Mouse (Mus musculus) heart, embryonic 13.5 days (tissue): ENCODE measurements at regions not wholly inside any gene's neighbourhood (a gene's known extent, or its start where the extent isn't known, plus 50 kb on each side); places are given as distances from the start of the nearest gene placed in this dataset.

Source experiments
- ATAC-seq: fragments of 200-750 bp; cut with Nextera tagmentation; 2 replicates; pipeline ENCODE4 v1.8.0; 2017; ENCODE audit warnings: moderate TSS enrichment; ENCODE audit not compliant: insufficient number of reproducible peaks, low FRiP score, low TSS enrichment; ENCODE audit errors: extremely low read depth
- H3K27ac ChIP-seq: fragments of 300-500 bp; sonication (generic); replicated peaks from 2 replicates; pipeline ENCODE4 v1.5.1; 2015; ENCODE audit warnings: moderate library complexity, mild to moderate bottlenecking, inconsistent platforms
- H3K27me3 ChIP-seq: fragments of 300-500 bp; sonication (generic); replicated peaks from 2 replicates; pipeline ENCODE4 v1.6.1; 2015; ENCODE audit warnings: mild to moderate bottlenecking, inconsistent platforms
- H3K36me3 ChIP-seq: fragments of 300-500 bp; sonication (generic); 2 replicates; pipeline ENCODE4 v1.6.1; 2015; ENCODE audit warnings: mild to moderate bottlenecking, inconsistent platforms
- H3K4me1 ChIP-seq: fragments of 300-500 bp; sonication (generic); 2 replicates; pipeline ENCODE4 v1.6.1; 2015; ENCODE audit warnings: inconsistent platforms
- H3K4me2 ChIP-seq: fragments of 300-500 bp; sonication (generic); 2 replicates; pipeline ENCODE4 v1.6.1; 2015; ENCODE audit warnings: inconsistent platforms, mild to moderate bottlenecking, moderate library complexity
- H3K4me3 ChIP-seq: fragments of 300-500 bp; sonication (generic); 2 replicates; pipeline ENCODE4 v1.5.1; 2015; ENCODE audit warnings: moderate library complexity, mild to moderate bottlenecking, inconsistent platforms
- H3K9ac ChIP-seq: fragments of 300-500 bp; sonication (generic); 2 replicates; pipeline ENCODE4 v1.6.1; 2015; ENCODE audit warnings: inconsistent platforms, mild to moderate bottlenecking, moderate library complexity
- H3K9me3 ChIP-seq: fragments of 300-500 bp; sonication (generic); 2 replicates; pipeline ENCODE4 v1.6.1; 2016; ENCODE audit warnings: inconsistent platforms
- WGBS: fragments of 180-500 bp; shearing (Covaris S2); methylation state at CpG from one replicate; pipeline ENCODE4 v1.1.7; 2015; ENCODE audit warnings: mixed read lengths; 5-methylcytosine and 5-hydroxymethylcytosine counted together

GRCm38 (mm10) chr2:139179641-139180040 lies 314.1 kb upstream of the Sptlc3 start:
- no peaks in the 10 kb centered on the region for H3K36me3 ChIP-seq
- no peak overlapping the region for H3K27ac ChIP-seq
- WGBS: 61% methylated on average over 2 of the region's 2 CpGs
- no peaks in the 10 kb centered on the region for H3K4me1 ChIP-seq
- H3K27me3 ChIP-seq: no peaks in the 10 kb centered on the region
- H3K4me2 ChIP-seq: no peak overlapping the region
- H3K9me3 ChIP-seq: no peaks in the 10 kb centered on the region
- ATAC-seq: no peak
- H3K4me3 ChIP-seq: no peak overlapping the region
- no peak overlapping the region for H3K9ac ChIP-seq

GRCm38 (mm10) chr2:139198281-139198680 lies 295.4 kb upstream of the Sptlc3 start:
- Histone ChIP-seq H3K4me2 (no peak overlapping the region), H3K9me3 (no peaks in the 10 kb centered on the region; the same call in 1 of the 2 replicates), H3K4me1 (no peaks in the 10 kb centered on the region), H3K9ac (no peak overlapping the region), H3K4me3 (no peak overlapping the region), H3K27ac (no peak overlapping the region), H3K27me3 (no peaks in the 10 kb centered on the region), H3K36me3 (no peaks in the 10 kb centered on the region)
- WGBS: 58% methylated on average over 2 of the region's 2 CpGs
- ATAC-seq: no peak

- WGBS: 34% methylated on average over 1 of the region's 1 CpGs
- H3K27ac ChIP-seq: no peak overlapping the region
- no peak overlapping the region for H3K9ac ChIP-seq
- H3K4me3 ChIP-seq: no peak overlapping the region
- H3K27me3 ChIP-seq: no peaks in the 10 kb centered on the region
- no peaks in the 10 kb centered on the region for H3K9me3 ChIP-seq
- no peaks in the 10 kb centered on the region for H3K36me3 ChIP-seq
- no peak for ATAC-seq
- no peak overlapping the region for H3K4me2 ChIP-seq
- no peaks in the 10 kb centered on the region for H3K4me1 ChIP-seq
Measured at GRCm38 (mm10) chr2:139207649-139208048, 286.1 kb upstream of the Sptlc3 start.

- 39% methylated on average over 9 of the region's 9 CpGs for WGBS
- H3K9me3 ChIP-seq: no peaks in the 10 kb centered on the region
- no peaks in the 10 kb centered on the region for H3K4me1 ChIP-seq
- H3K27me3 ChIP-seq: no peaks in the 10 kb centered on the region
- H3K27ac ChIP-seq: no peak overlapping the region
- no peak for ATAC-seq
- H3K4me2 ChIP-seq: peak overlapping the region; percentile 32
- H3K9ac ChIP-seq: no peak overlapping the region
- no peaks in the 10 kb centered on the region for H3K36me3 ChIP-seq
- H3K4me3 ChIP-seq: no peak overlapping the region
Measured at GRCm38 (mm10) chr2:139220757-139221400, 272.8 kb upstream of the Sptlc3 start.

- no peak overlapping the region for H3K9ac ChIP-seq
- no peak overlapping the region for H3K27ac ChIP-seq
- no peak overlapping the region for H3K4me3 ChIP-seq
- no peak overlapping the region for H3K4me2 ChIP-seq
- ATAC-seq: no peak
- H3K4me1 ChIP-seq: no peaks in the 10 kb centered on the region
- no peaks in the 10 kb centered on the region for H3K36me3 ChIP-seq
- no peaks in the 10 kb centered on the region for H3K9me3 ChIP-seq
- H3K27me3 ChIP-seq: no peaks in the 10 kb centered on the region
- WGBS: 59% methylated on average over 3 of the region's 3 CpGs
Measured at GRCm38 (mm10) chr2:139230453-139230852, 263.3 kb upstream of the Sptlc3 start.

GRCm38 (mm10) chr2:139250138-139250537 lies 243.6 kb upstream of the Sptlc3 start:
- no peaks in the 10 kb centered on the region for H3K4me1 ChIP-seq

GRCm38 (mm10) chr2:139267119-139267518 lies 226.6 kb upstream of the Sptlc3 start:
- WGBS: 73% methylated on average over 2 of the region's 2 CpGs
- Histone ChIP-seq H3K4me2 (no peak overlapping the region), H3K4me3 (no peak overlapping the region), H3K27me3 (no peaks in the 10 kb centered on the region), H3K9ac (no peak overlapping the region), H3K4me1 (no peaks in the 10 kb centered on the region), H3K36me3 (no peaks in the 10 kb centered on the region), H3K27ac (no peak overlapping the region), H3K9me3 (no peaks in the 10 kb centered on the region)
- no peak for ATAC-seq

More at GRCm38 (mm10) chr2:139250138-139250537, 243.6 kb upstream of the Sptlc3 start:
- no peaks in the 10 kb centered on the region for H3K9me3 ChIP-seq
- H3K4me2 ChIP-seq: no peak overlapping the region
- no peak overlapping the region for H3K4me3 ChIP-seq
- ATAC-seq: no peak
- no peak overlapping the region for H3K9ac ChIP-seq
- H3K36me3 ChIP-seq: no peaks in the 10 kb centered on the region
- no peak overlapping the region for H3K27ac ChIP-seq
- WGBS: 69% methylated on average over 2 of the region's 2 CpGs
- no peaks in the 10 kb centered on the region for H3K27me3 ChIP-seq

GRCm38 (mm10) chr2:139276581-139276980 lies 217.1 kb upstream of the Sptlc3 start:
- Histone ChIP-seq H3K36me3 (no peaks in the 10 kb centered on the region), H3K27ac (no peak overlapping the region), H3K27me3 (no peaks in the 10 kb centered on the region), H3K4me3 (no peak overlapping the region), H3K4me2 (no peak overlapping the region), H3K9ac (no peak overlapping the region), H3K9me3 (no peaks in the 10 kb centered on the region), H3K4me1 (no peaks in the 10 kb centered on the region)
- no peak for ATAC-seq
- 60% methylated on average over 5 of the region's 5 CpGs for WGBS

GRCm38 (mm10) chr2:139277571-139277970 lies 216.1 kb upstream of the Sptlc3 start:
- Histone ChIP-seq H3K4me2 (no peak overlapping the region), H3K36me3 (no peaks in the 10 kb centered on the region), H3K27ac (no peak overlapping the region), H3K9ac (no peak overlapping the region), H3K27me3 (no peaks in the 10 kb centered on the region), H3K9me3 (no peaks in the 10 kb centered on the region), H3K4me1 (no peaks in the 10 kb centered on the region), H3K4me3 (no peak overlapping the region)
- ATAC-seq: no peak
- whole genome bisulfite sequencing: 82% methylated on average over 8 of the region's 8 CpGs

GRCm38 (mm10) chr2:139281056-139281455 lies 212.7 kb upstream of the Sptlc3 start:
- no peak overlapping the region for H3K27ac ChIP-seq
- peaks cover 3% of the 10 kb centered on the region; the same call in 1 of the 2 replicates for H3K4me1 ChIP-seq
- H3K9ac ChIP-seq: no peak overlapping the region
- no peaks in the 10 kb centered on the region for H3K9me3 ChIP-seq
- no peak overlapping the region for H3K4me3 ChIP-seq
- no peaks in the 10 kb centered on the region for H3K27me3 ChIP-seq
- H3K4me2 ChIP-seq: no peak overlapping the region
- 69% methylated on average over 3 of the region's 3 CpGs for WGBS
- ATAC-seq: no peak
- no peaks in the 10 kb centered on the region for H3K36me3 ChIP-seq

- H3K9ac ChIP-seq: no peak overlapping the region
- 83% methylated on average over 4 of the region's 4 CpGs for WGBS
- H3K4me1 ChIP-seq: peaks cover 3% of the 10 kb centered on the region; the same call in 1 of the 2 replicates
- no peaks in the 10 kb centered on the region for H3K9me3 ChIP-seq
- no peak overlapping the region for H3K4me2 ChIP-seq
- no peak overlapping the region for H3K4me3 ChIP-seq
- no peaks in the 10 kb centered on the region for H3K27me3 ChIP-seq
- no peaks in the 10 kb centered on the region for H3K36me3 ChIP-seq
- H3K27ac ChIP-seq: no peak overlapping the region
- ATAC-seq: no peak
Measured at GRCm38 (mm10) chr2:139284315-139284714, 209.4 kb upstream of the Sptlc3 start.

- no peaks in the 10 kb centered on the region for H3K27me3 ChIP-seq
- H3K27ac ChIP-seq: no peak overlapping the region
- WGBS: 34% methylated on average over 2 of the region's 2 CpGs
- no peak overlapping the region for H3K4me3 ChIP-seq
- no peaks in the 10 kb centered on the region for H3K36me3 ChIP-seq
- H3K4me1 ChIP-seq: peaks cover 3% of the 10 kb centered on the region; the same call in 1 of the 2 replicates
- ATAC-seq: no peak
- no peak overlapping the region for H3K9ac ChIP-seq
- no peak overlapping the region for H3K4me2 ChIP-seq
- no peaks in the 10 kb centered on the region for H3K9me3 ChIP-seq
Measured at GRCm38 (mm10) chr2:139286446-139286845, 207.3 kb upstream of the Sptlc3 start.
